Mouse (Mus musculus): Measurements from ENCODE around the gene Krtap9-5. TPM values are rescaled to one million over a fixed set of nuclear protein-coding genes. Genes with fewer than 3 reads are reported as not detected.

Krtap9-5 gene
- polyA plus RNA-seq (2012; rRNA removed) = not detected in 2 replicates

DNA sequence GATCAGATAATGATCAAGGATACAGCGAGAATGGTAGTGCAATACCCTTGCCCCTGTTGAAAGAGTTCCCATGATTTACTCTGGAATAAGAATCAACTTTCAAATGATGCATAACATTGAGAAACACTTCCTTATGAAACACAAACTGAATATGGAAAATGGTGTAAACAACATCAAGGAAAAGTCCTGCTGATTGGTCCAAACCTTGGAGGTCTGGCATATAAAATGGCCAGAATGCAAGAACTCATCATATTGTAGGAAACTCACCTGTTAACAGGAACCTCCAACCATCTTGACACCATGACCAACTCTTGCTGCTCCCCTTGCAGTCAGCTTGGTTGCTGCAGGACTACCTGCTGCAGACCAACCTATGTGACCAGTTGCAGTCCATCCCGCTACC, at the start of gene Krtap9-5:
Gene Krtap9-5, plus strand, starts transcription at position 301 of the 400 bp plus-strand sequence.
- DNase-seq (ENCODE audit: low spot score) = no peak

DNA sequence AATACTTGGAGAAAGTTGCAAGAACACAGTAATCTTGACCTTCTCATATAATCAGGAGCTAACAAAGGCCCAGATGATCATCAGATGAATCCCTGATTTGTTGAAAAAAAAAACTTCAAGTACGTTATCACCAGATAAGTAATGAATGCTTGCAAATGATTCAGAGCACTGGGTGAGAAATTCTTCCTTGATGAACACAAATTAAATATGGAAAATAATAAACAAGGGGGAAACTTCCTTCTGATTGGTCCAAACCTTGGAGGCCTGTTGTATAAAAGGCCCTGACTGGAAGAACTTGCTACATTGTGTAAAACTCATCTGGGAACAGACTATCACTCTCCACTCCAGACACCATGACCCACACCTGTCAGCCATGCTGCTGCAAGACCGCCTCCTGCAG, 40.7 kb upstream of the Krtap9-5 start, which contains the start of gene Krtap31-1:
Gene Krtap31-1, plus strand, starts transcription at position 301 of the 400 bp plus-strand sequence.
- no peak for DNase-seq (ENCODE audit: low spot score)

DNA sequence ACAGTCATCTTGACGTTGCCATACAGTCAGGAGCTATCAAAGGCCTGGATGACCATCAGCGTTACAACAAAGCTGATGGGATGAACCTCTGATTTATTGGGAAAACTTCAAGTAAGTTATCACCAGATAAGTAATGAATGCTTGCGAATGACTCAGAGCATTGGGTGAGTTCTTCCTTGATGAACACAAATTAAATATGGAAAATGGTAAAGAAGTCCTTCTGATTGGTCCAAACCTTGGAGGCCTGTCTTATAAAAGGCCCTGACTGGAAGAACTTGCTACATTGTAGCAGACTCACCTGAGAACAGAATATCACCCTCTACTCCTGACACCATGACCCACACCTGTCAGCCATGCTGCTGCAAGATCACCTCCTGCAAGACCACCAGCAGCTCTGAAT, 33.8 kb upstream of the Krtap9-5 start, which contains the start of gene Gm11565:
Gene Gm11565, plus strand, starts transcription at position 301 of the 400 bp plus-strand sequence.
- no peak for DNase-seq (ENCODE audit: low spot score)

DNA sequence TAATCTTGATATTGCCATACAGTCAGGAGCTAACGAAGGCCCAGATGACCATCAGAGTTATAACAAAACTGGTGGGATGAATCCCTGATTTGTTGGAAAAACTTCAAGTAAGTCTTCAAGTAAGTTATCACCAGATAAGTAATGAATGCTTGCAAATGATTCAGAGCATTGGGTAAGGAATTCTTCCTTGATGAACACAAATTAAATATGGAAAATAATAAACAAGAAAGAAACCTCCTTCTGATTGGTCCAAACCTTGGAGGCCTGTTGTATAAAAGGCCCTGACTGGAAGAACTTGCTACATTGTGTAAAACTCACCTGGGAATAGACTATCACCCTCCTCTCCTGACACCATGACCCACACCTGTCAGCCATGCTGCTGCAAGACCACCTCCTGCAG, 12.3 kb upstream of the Krtap9-5 start, which contains the start of gene Krtap31-2:
Gene Krtap31-2, plus strand, starts transcription at position 301 of the 400 bp plus-strand sequence.
- DNase-seq (ENCODE audit: low spot score) = no peak

DNA sequence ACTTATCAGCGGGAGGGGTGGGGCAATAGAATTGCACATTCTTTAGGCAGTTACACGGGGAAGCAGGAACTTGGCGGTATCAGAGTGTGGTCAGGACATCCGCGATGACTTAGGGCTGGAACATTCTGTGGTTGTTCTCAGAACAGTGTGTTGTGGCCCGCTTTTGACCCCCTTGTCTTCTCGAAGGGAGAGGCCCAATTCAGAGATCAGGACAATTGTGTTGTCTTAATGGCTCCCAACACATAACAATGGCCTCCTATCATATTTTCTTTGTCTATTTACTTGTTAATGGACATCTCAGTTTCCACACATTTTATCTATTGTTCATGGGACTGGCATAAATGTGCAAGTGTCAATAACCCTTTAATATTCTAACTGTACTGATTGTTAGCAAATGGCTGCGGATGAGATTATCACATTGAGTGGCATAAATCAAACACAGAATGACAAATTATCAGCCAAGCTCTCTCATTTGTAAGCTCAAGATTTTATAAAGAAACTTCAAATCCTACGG, 10.5 kb upstream of the Krtap9-5 start:
- no peak for DNase-seq (ENCODE audit: low spot score)

DNA sequence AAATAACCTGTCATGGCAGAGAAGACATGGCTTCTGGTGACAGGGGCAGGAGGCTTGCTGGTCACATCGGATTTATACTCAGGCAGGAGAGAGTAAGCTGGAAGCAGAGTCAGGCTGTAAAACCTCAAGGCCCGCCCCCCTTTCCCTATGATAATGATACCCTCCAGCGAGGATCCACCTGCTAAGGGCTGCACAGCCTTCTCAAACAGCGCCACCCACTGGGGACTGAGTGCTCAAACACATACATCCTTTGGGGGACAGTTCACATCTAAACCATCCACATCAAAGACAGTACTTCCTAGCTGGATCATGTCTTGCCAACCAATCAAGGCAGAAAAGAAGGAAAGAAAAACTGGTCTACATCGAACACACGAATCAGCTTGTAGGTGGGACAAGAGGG, 15.9 kb downstream of the Krtap9-5 start:
- no peak for DNase-seq (ENCODE audit: low spot score)

DNA sequence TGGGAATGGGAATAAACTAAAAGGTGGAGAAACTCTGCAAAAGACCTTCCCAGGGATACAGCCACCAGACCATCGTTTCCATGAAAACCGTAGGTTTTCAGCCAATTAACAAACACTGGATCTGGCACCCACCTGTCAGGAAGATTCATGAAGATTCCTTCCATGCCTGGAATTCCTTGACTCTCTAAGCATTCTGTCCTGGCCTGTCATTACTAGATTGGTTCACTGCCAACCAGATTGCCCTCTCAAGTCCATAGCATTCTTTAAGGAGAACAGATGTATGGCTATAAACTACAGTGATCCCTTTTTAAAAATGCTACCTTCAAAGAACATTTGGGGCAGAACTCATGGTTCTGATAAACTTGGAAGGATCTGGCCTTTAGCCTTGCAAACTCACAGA, 17.7 kb downstream of the Krtap9-5 start:
- DNase-seq (ENCODE audit: low spot score) = no peak

DNA sequence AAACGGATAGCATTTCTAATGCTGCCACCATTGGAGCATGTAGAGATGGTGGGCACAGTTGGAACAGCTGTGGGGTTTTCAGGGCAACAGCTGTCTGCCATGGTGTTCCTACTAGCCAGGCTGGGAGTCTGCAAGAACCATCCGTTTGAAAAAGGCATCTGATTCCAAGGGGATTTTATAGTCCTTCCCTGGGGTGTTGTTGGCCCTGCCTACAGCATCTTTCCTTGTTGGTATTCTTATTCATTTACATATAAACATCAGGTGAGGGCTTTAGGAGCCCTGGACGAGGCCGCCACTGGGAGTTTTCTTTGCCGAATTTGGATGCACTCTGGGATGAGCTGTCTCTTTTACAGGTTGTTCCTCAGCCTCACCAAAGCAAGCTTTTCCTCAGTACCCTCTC, 30.7 kb downstream of the Krtap9-5 start, which contains the start of gene Krtap29-1:
Gene Krtap29-1, minus strand, starts transcription at position 101 of the 400 bp plus-strand sequence.
- DNase-seq (ENCODE audit: low spot score) = no peak

DNA sequence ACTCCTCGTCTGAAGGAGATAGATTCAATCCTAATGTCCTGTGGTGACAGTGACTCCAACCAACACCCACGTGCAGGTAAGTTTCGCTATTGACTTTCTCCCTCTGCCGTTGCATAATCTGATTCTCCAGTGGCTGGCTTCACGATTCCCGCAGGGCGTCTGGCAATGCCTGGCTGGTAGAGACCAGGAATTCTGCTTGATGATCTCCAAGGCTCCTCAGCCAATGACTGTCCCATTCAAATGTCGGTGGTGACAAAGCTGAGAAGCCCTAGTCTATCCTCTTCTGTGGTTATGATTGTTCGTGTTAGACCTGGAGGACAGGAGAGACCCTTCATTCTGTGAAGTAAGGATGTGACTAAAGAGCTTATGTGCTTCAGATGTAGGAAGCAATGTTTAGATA, 34.5 kb downstream of the Krtap9-5 start:
- DNase-seq (ENCODE audit: low spot score) = no peak

DNA sequence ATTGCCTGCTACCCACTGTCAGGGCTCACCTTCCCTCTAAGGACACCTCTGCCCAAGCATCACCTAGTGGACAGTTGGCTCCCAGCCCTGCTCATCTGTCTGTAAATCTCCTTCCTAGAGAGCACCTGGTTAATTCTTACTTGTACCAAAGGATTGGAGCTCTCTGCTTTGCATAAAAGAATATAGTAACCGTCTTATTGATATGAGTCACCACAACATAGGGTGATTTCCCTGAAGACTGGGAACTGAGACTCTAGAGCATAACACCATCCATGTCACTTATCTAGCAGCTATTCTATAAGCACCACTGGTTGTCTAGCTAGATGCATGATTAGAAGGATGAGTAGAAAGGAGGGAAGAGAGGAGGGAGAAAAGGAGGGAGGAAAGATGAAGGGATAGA, 35.2 kb downstream of the Krtap9-5 start:
- DNase-seq (ENCODE audit: low spot score) = no peak

DNA sequence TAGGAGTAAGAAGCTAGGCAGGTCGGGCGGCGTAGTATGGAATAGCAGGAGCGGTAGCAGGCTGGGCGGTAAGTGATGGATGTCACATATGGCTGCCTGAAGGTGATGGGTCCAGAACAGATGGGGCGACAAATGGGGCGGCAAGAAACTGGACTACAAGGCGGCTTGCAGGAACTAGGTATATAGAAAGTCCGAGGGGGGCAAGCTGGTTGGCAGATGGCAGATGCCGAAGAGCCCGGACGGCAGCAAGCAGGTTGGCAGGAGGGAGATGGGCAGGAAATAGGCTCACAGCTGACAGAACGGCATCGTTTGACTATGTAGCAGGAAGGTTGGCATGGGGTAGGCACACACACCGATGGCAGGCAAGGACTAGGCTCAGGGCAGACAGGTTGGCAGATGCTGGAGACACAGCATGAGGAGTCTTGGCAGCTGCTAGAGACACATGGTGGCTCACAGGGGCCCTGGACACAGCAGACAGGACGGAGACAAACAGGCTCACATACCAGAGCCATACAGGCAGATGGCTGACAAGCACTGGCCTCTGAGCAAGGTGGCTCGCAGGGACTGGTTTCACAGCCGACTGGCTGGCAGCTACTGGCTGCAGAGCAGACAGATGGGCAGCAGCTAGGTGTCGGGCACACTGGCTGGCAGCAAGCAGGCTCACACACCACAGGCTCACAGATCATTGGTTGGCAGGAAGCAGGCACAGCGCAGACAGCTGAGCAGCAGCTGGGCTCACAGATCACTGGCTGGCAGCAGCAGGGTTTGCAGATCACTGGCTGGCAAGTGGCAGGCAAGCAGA, 37.2 kb downstream of the Krtap9-5 start:
- no peak for DNase-seq (ENCODE audit: low spot score)

DNA sequence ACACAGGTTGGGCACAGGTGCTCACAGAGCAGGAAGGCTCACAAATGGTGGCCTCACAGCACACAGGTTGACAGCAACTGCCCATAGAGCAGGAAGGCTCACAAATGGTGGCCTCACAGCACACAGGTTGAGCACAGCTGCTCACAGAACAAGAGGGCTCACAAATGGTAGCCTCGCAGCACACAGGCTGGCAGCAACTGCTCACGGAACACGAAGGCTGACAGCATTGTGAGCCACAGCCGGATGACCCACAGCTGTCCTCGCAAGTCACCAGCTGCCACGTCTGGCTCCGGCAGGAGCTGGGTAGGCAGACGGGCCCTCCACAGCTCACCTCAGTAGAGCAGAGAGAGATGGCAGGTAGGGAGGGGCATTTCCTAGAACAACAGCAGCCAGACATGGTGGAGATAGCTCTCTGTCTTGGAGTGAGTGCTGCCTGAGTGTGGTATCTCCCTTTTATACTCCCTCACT, 37.9 kb downstream of the Krtap9-5 start, which contains the start of gene Krtap16-1:
Gene Krtap16-1, minus strand, starts transcription at position 418 of the 468 bp plus-strand sequence.
- no peak for DNase-seq (ENCODE audit: low spot score)

DNA sequence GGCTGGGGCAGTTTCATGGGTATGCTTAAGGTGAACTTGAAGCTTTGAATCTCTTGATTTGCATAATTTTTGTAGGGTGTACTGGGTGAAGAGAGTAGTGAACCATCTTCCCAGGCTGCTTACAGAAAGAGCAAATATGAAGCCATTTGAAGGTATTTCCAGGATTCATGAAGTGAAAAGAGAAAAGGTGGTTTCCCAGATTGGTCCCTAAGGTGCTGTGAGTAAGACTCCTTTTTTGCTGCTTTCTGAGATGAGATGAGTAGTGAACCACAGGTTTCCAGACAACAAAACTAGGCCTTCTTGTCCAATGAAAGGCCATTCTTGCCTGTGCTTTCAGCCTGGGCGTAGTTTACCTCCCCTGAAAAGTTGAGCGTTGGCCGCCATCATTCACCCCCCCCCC, 40.3 kb downstream of the Krtap9-5 start:
- no peak for DNase-seq (ENCODE audit: low spot score)

DNA sequence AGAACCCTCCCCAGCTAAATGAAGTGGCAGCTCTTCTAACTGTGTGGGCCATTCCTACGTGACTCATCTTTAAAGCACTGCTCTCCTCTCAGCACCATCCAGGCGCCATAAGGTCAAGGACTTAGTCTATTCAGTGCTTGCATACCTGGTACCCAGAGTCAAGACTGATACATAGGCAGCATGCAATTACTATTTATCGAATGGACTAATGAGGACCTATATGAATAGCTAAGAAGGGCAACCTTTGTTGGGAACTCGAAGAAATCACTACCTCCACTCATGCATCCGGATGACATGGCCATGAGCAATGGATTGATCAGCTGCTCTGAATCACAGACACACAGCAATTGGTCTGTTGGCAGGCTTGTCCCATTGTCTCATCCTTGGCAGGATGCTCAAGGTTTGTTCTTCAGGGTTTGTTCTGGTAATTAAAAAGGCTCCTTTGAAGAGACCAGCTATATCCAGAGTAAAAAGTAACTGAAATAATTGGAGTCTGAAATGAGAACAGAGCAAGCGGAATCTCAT, 41.7 kb downstream of the Krtap9-5 start:
- no peak for DNase-seq (ENCODE audit: low spot score)

DNA sequence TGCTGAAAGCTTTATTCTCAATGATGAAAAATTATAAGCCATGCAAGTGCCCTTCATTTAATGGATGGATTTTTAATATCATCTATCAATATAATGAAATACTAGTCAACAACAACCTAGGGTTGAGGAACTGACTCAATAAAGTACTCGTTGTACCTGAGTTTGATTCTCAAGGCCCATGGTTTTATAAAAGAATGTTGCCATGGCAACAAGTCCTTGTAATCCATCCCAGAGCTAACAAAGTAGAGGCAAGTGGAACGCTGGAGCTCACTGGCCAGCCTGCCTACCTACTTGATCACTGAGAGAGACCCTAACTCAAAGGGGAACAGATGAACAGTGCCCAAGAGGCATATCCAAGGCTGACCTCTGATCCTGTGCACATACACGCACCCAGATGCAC, 42.3 kb downstream of the Krtap9-5 start:
- DNase-seq (ENCODE audit: low spot score) = no peak

DNA sequence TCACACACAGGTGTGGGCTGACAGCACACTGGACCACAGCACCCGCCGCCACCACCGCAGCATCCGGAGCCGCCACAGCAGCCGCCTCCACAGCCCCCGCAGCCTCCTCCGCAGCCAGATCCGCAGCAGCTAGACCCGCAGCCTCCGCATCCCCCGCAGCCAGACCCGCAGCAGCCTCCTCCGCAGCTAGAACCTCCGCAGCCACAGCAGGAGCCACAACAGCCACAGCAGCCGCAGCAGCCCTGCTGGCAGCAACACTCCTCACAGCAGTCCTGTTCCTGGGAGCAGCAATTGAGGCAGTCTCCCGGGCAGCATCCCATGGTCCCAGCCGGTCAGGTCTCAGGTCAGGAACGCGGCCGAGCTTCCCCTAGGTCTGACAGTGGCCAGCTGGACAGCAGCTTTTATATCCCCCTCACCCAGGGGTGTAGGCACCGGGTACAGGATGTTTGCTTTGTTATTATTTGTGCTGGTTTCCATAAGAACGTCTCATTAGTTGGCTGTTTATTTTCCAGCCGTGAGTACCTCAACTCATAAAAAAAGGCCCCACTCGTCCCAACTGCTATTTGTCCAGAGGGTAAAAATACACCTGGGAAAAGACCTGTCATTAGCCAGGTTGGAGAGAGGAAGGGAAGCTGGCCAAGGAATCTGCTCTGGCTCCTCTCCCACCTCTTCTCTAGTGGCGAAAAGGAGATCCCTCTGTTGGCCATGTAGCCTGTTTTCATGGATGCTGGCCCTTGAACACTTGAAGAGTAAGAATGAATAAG, 45.5 kb downstream of the Krtap9-5 start, which contains the start of gene Krtap17-1:
Gene Krtap17-1, minus strand, starts transcription at position 375 of the 764 bp plus-strand sequence.
- DNase-seq (ENCODE audit: low spot score) = no peak

DNA sequence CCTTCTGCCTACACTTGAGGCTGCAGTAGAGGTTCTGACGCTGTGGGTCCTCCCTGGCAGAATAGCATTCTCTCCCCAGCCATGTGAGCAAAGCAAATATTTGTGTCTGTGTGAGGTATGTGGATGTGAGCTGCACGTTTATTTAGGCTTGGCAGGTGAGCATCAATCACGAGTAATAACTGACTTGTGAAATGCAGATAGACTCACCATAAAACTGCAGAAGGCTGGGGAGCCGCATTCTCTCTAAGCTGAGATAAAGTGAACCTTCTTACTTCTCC, 46.0 kb downstream of the Krtap9-5 start:
- DNase-seq (ENCODE audit: low spot score) = no peak

DNA sequence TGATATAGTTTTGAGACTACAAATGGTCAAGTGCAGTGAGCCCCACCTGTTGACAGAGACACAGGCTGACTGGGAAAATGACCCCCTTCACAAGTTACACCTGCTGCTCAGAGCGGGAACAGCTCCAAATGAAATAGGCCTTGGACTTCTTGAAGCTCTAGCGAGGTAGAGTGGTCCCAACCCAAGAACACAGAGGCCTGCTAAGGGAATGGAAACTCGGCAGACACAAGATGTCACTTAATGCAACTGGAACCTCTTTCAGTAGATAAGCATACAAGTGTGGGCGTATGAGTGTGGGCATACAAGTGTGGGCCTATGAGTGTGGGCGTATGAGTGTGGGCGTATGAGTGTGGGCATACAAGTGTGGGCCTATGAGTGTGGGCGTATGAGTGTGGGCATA, 50.8 kb downstream of the Krtap9-5 start:
- no peak for DNase-seq (ENCODE audit: low spot score)
